Mouse (Mus musculus): Measurements from ENCODE around the gene Kif4. TPM values are rescaled to one million over a fixed set of nuclear protein-coding genes. Genes with fewer than 3 reads are reported as not detected.

Kif4 gene
- total RNA-seq (2021): 1 to 10 TPM; 1.7 to 2.8 TPM
- long read RNA-seq, experiment 1: 0 reads
- long read RNA-seq, experiment 2: 0 reads

DNA sequence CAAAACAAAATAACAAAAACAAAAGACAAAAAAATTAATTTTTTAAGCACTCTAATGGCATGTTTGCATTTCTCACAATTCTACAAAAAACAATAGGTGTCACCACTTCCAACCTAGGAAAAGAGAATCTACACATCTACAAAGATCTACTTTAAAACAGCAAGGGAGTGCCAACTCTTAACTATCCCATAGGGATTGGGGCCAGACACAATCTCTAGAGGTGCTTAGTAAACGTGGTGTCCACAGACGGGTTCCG, at the start of gene Kif4:
Kif4 (plus strand) TSS at position 192 of the 256 bp plus-strand sequence.
- no peak for DNase-seq

DNA sequence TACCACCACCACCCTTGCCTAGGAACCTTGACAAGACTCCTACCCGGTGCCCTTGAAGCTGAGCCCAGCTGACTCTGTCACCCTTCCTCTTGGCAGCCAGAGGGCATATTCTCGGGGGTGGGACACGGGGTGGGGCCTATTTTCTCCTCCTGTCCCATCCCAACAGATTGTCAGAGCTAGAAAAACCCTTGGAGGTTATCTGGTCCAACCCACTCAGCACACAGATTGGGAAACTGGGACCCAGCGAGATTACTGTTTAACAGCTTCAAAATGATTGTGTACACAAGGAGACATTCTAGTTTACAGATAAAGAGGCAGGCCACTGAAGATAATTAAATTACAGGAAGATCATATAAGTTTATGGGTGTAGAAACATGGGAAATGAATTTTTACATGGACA, 30.7 kb upstream of the Kif4 start, which contains the start of gene P2ry4:
P2ry4 (minus strand) TSS at position 79 of the 400 bp plus-strand sequence.
- DNase-seq: no peak

DNA sequence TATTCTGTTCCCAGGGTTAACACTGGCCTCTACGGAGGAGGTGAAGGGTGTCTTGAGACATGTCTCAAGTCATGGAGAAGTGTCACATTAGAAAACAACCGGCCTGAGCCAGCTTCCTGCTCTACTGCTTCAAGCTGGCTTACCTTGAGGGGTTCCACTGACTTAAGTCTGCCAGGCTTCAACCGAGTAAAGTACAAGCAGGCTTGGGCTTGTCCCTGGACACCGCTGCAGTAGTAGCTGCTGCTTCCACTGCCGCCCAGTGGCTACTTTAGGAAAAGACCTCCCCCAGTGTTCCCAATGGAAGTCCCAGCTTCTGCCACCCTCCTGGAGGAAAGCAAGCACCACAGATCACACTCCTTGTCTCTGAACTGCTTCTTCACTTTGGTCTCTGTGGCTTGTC, 28.1 kb upstream of the Kif4 start:
- peak; percentile 57 to 62 for DNase-seq

DNA sequence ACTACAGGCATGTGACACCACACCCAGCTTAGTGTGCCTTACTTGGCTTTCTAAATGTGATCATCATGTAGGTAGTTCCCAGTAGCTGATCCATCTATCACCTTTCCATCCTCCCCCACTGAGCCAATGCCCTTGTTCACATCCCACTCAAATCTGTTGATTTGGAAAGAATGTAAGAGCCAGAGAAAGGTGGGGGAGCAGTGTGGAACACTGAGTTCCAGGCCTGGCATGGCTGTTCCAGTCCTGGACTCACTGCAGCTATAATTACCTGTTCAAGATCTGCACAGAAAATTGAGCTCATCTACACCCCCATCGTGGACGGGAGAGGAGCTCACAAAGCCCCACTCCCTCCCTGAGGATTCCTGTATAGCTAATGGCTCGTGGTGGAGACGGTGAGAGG, 25.8 kb upstream of the Kif4 start:
- no peak for DNase-seq

DNA sequence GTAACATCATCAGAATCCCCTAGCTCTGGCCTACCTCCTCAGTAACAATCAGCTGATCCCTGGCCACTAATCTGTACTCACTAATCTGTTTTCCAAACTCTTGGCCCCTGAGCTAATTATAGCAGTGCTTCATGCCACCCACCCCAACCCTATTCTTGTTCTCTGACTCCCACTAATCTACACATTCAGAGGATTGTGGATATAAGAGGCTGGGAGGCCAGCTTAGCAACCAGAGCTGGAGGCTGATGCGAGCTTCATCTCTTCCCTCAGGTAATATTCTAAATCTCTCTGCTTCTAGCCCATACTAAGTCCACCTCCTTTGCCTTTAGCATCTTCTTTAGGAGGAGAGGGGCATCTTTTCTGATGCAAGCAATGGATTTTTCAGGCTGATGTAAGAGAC, 20.2 kb upstream of the Kif4 start, which contains the start of gene Arr3:
Arr3 (plus strand) TSS at position 184 of the 400 bp plus-strand sequence.
- DNase-seq: no peak

DNA sequence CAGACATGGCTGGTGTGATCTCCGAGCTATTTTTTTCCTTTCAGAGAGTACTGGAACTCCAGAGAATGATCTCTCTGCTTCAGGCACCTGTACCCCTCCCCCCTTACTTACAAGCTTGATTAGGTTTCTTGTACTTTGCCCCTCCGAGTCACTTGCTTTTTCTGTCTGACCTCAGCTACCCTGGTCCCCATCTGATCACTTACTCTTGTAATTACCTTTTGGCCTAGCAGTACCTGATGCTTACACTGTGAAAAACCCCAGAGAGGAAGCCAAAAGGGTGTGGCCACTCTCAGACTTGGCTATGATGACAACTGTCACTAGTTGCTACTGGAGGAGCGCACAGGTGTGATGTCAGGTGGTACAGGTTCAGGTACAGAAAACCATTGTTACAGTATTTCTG, 7.0 kb upstream of the Kif4 start:
- DNase-seq: no peak

DNA sequence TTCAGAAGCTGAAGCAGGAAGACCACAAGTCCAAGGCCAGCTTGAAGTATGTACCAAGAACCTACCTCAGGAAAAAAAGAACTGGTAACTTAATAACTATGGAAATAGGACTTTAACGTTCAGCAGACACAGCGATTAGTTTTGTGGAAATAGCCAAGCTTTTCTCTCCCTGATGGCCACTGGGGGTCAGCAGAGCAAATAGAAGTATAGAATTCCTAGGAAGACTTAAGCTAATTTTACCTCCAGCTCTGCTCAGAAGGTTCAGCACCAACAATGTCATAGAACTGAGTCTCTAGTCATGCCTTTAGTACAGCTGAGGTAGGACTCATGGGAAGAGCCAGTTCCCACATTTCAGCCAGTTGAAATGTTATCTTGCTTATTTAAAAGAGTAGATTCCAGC, 4.2 kb upstream of the Kif4 start:
- no peak for DNase-seq

DNA sequence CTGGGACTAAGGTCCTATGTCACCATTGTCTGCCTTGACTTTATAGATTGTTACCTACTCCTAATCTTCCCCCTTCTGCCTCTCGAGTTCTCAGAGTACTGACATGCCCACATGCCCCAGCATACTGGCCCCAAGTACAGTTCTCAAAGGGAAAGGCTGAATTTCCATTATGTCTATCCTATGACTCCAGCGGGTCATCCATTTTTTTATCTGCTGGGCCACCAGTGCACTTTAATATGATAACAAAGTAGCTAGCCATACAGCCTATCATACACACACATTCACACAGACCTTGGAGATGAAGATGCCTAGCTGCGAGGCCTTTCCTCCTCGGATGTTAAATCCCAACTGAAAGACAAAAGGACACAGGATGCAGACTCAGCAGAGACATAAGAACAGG, 1.3 kb upstream of the Kif4 start:
- no peak for DNase-seq

DNA sequence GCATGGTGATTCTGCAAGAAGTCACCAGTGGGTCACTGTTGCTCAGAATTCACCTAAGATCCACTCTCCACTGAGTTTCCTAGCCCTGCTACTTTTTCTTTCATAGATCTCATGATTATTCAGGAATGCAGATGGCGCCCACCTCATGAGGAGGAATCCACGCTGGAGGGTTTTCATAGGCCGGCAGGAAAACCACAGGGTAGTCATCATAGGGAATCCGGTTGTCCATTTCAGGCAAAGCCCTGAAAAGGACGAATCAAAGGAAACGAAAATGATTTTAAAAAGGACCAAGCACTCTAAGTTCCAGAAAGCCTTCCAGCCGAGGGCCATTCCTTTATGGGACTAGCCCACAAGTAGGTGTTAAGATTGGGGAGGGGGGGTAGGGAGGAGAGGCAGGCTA, 391 bp upstream of the Kif4 start:
- DNase-seq: no peak

DNA sequence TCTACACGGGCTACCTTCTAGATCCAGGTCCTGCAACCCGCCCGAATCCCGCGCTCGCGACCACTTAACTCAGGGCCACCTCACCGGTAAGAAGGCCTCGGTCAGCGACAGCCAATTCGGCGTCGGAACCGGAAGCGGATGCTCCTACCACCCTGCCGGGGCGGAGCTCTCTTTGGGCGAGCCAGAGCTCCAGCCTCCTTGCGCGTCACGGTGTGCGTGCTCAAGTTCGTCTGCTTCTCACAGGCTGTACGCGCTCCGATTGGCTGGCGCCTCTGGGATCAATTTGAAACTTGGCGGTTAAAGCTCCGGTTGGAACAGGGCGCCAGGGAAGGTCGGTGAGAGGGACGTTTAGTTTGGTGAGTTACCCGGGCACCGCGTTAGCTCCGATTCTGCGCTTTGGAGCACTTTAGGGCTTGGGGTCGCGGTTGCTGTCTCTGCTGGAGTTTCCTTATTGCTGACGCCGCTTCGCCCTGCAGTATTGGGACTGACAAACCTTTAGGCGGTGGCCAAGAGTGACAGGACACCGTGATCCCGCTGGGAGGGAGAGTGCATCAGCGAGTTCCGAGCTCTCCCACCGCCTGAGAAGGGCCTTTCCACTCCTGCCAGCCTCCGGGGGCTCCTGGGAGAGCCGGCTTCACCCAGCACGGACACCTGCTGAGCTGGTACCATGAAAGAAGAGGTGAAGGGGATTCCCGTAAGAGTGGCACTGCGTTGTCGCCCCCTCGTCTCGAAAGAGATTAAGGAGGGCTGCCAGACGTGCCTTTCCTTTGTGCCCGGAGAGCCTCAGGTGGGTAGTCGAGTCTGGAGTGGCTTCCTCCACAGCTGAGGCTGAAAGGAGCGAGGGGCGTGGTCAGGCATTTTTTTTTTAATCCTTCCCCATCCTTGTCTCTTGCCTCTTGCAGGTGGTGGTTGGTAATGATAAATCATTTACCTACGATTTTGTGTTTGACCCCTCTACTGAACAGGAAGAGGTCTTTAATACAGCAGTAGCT, 561 bp downstream of the Kif4 start, which contains the start of gene Pdzd11:
Pdzd11 (minus strand) TSS at position 767 of the 992 bp plus-strand sequence.
- peak; percentile 92 to 94 for DNase-seq

DNA sequence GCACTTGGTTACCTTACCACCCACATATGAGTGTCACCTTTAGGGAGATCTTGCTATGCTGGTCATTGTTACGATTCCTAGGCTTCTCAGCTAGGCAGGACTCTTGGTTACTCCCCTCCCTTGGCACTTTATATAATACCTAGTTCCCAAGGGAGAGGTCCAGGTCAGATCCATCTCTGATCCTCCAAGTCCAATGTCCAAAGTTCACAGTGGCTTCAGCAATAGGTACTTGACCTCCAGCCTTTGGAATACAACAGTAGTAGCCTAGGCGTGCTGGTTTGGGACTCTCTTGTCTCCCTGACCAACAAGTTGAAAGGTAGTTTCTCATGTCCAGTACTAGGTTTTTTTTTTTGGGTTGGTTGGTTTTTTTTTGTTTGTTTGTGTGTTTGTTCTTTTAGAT, 3.5 kb downstream of the Kif4 start:
- no peak for DNase-seq

DNA sequence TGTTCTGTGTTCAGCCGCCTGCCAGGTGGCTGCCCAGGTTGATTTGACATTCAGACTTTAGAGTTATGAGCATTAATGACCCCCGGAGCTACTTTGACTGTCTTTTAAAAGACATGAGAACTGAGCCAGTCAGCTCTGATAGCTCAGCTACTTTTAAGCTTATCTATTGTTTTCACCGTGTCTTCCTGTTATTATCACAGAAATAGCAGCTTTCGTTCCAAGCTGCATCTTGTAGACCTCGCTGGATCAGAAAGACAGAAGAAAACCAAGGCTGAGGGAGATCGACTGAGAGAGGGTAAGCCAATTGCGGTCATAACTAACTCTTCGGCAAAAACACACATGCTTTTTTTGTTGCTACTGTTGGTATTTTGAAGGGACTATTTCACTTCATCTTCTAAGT, 12.9 kb downstream of the Kif4 start:
- no peak for DNase-seq

DNA sequence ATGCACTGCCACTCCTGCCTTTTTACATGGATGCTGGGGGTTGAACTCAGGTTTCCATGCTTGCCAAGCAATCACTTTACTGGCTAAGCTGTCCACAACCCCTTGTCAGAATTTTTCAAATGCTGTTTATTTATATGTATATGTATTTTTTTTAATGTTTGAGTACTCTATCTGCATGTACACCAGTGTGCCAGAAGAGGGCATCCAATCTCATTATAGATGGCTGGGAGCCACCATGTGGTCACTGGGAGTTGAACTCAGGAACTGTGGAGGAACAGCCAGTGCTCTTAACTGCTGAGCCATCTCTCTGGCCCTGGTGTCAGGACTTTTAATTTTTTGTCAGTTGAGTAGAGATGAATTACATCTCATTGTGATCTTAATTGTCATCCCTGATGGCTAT, 27.3 kb downstream of the Kif4 start:
- peak in 1 of 2 experiments; percentile 2 for DNase-seq

DNA sequence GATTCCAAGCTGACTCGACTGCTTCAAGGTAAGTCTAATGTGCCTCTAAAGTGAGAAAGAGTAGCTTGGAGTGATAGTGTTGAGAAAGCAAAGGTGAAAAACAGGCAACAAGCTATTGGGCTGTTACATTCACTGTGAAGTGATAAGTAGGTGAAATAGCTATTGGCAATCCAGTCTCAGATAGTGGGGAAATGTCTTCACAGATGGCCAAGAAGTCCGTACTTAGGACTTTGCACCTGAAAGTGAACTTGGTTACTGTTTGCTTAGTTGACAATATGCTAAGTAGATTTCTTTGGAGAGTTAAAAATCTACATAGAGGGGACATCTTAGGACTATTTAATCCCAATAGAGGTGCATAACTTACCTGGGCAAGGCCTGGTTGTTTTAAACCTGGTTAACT, 39.3 kb downstream of the Kif4 start:
- DNase-seq: no peak

DNA sequence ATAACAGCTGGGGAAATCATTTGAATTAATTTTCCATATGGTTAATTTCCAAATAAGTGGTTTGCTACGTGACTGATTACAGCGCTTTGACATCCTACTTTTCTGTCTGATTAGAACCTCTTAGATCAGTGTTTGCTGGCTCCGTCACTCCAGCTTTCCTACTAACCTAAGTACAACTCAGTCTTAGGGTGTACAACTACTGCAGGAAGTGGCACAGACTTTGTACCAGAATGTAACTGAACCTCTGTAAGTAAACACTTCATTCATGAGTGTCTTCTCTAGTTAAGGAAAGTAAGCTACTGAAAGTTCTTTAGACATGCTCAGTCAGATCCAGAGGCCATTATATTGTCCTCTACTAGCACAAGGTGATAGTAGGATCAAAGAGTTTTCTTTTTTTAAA, 52.7 kb downstream of the Kif4 start:
- DNase-seq: no peak

DNA sequence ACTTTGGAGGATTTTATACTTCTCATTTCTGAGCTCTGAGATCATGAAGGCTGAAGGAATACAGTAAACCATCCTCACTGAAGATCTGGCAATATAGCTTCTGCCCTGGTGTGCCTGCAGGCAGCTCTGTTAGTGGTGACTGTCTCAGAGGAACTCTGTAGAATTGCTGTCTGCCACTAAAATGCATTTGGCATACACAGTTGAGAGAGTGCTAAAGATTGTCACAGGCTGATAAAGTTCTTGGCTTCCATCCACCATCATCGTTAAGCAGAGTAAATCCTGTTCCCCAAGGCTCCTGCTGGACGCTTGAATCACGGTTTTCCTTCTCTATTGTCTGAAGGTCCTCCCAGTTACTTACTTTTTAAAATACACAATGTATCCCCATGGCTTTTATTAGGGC, 61.0 kb downstream of the Kif4 start:
- DNase-seq: peak in 1 of 2 experiments; percentile 9

DNA sequence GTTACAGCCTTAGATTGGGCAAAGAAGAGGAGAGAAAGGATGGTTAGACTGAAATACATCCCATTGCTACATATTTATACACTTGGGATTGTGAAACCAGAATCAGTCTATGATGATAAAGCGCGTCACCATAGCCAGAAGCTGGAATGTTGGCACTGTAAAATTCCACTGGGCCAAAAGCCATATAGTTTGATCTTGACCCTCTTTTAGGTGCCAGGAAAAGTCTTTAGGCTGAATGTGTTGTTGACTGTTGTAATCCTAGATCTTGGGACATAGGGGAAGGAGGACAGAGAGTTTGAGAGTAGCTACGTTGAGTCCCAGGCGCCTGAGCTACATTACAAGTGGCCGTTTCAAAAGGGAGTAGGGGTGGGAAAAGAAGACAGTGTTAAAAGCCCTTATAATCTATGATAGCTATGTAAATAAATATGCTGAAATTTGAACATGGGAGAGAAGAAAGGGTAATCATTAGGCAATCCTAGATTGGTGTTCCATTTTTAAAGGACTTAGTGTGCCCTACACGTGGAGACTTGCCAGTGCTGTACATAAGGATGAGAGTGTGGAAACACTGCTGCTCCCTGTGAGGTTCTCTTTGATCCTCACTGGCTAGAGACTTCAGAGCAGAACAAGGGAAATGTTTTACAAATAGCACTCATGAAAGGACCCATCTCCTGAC, 62.0 kb downstream of the Kif4 start:
- DNase-seq: peak; percentile 2 to 12

DNA sequence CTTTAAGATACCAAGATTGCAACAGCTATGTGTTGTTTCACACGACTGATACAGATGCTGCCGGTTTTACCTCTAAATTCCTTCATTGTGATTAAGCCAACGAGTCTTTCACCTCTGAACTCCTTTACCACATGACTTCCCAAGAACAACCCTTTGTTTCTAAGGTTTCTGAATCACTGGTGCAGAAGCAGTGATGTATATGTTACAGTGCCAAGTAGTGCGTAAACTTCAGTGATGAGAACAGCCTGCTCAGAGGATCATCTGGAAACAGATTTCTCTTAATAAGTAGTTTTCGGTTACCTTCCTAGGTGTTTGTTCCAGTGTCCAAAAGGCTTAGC, 62.5 kb downstream of the Kif4 start:
- no peak for DNase-seq

DNA sequence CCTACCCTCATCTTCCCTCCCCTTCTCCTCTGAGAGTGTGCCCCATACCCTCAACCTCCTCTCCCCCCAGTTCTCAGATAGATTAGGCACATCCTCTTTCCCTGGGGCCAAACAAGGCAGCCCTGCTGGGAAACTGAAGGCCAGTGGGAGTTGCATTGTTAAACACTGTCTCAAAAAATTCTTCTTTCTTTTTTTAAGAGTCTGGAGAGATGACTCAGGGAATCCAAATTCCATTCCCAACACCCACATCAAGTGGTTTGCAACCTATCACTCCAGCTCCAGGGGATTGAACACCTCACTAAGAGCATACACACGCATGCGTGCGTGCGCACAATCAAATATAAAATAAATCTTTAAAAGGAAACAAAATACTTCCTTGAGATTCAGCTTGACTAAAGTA, 71.2 kb downstream of the Kif4 start:
- no peak for DNase-seq

DNA sequence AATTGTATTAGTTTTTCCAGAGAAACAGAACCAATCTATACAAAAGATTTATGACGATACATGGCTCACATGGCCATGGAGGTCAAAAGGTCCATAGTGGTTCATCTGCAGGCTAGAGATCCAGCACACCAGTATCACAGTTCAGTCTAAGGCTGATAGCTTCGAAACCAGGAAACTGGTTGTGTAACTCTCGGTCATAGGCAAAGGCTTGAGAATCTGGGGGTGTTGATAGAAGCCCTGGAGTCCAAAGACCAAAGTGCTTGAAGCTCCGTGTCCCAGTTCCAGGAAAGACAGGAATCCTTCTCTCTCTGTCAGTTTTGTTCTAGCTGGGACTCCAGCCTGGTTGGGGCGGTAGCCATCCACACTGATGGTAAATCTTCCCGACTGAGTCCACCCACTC, 82.5 kb downstream of the Kif4 start:
- DNase-seq: no peak

DNA sequence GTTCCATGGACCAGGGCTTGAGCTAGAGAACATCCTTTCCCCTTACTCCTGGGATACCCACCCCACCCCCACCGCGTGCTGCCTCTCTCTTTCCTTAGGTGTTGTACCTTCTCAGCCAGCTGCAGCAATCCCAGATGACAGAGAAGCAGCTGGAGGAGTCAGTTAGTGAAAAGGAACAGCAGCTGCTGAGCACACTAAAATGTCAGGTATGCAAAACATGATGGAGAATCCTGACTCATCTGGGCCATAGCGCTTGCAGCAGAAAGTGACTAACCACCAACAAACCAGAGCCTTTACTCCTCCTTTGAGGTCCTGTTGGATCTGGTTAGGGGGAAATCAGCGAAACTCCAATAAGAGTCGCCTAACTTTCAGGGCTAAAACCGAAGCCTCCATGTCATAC, 90.6 kb downstream of the Kif4 start:
- DNase-seq: no peak

DNA sequence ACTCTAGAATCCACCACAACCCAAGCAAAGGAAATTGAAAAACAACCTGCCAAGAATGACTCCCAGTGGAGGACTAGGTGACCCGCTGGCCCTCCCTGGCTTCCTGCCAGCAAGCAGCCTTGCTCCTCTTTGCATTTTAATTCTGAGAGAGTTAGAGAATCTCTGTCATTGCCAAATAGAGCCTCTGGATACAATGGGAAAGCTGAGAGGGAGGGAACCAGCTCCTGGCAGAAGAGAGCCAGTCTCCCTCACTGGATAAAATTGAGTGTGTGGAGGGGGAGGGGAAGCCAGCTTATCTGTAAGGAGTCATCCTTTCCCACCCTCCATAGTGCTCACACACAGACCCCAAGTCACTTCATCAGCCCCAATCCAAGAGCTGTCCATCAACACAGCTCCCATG, 103.4 kb downstream of the Kif4 start:
- peak; percentile 21 to 67 for DNase-seq

DNA sequence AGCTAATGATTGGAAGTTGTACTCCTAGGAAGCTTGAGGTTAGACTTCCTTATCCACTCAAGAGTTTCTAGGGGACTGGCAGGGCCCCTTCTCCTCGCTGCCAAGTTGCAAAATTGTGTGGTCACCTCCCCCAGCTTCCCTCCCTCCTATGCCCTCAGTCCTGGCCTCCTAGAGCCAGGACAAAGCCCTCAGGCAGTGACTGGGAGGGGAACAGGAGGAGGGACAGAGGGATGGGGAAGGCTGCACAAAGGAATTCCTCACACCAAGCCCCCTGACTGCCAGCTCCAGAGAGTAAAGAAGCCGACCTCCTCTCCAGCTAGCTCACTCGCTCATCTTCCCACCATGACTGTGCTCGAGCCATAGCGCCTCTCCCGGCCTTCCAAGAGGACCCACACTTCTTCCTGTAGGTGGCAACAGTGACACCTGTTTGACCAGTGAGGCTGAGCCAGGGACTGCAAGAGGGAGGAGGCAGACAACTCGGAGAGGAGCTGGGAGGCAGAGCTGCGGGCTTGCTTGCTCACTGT, 104.2 kb downstream of the Kif4 start, which contains the start of gene Gdpd2:
Gdpd2 (plus strand) TSS at position 209 of the 524 bp plus-strand sequence.
- DNase-seq: peak in 1 of 2 experiments; percentile 12
